Mouse (Mus musculus) midbrain, postnatal 0 days (tissue): ENCODE data around the gene Inpp4b. TPM values are rescaled to one million over a fixed set of nuclear protein-coding genes. Genes with fewer than 3 reads are reported as not detected.
"Not testable (repeated sequence)": the region's sequence is repeated elsewhere in the genome, so short reads cannot be mapped to it uniquely, and the experiment has no call there.

ENCODE experiments used
- ATAC-seq: fragments of 200-750 bp; cut with Nextera tagmentation; 2 replicates; pipeline ENCODE4 v1.8.0; 2017; ENCODE audit warnings: moderate number of reproducible peaks, mild to moderate bottlenecking, moderate TSS enrichment, moderate library complexity; ENCODE audit not compliant: low FRiP score
- DNase-seq: peaks from one replicate; pipeline ENCODE4 v3.0.0-alpha.2; 2015; ENCODE audit warnings: low spot score
- H3K27ac ChIP-seq: fragments of 300-500 bp; sonication (generic); 2 replicates; pipeline ENCODE4 v1.5.1; 2014; ENCODE audit warnings: low read depth, mild to moderate bottlenecking, low read length, mixed read lengths
- H3K27me3 ChIP-seq: fragments of 300-500 bp; sonication (generic); 2 replicates; pipeline ENCODE4 v1.6.1; 2014; ENCODE audit warnings: low read length, control low read depth, mixed read lengths; ENCODE audit not compliant: insufficient read depth
- H3K36me3 ChIP-seq: fragments of 300-500 bp; sonication (generic); 2 replicates; pipeline ENCODE4 v1.6.1; 2014; ENCODE audit warnings: low read length, control low read depth, mixed read lengths; ENCODE audit not compliant: insufficient read depth
- H3K4me1 ChIP-seq: fragments of 300-500 bp; sonication (generic); 2 replicates; pipeline ENCODE4 v1.6.1; 2014; ENCODE audit warnings: mild to moderate bottlenecking, control low read depth, antibody characterized with exemption, low read length, mixed read lengths; ENCODE audit not compliant: insufficient read depth
- H3K4me2 ChIP-seq: fragments of 300-500 bp; sonication (generic); 2 replicates; pipeline ENCODE4 v1.6.1; 2014; ENCODE audit warnings: low read depth, mild to moderate bottlenecking, low read length, mixed read lengths; ENCODE audit not compliant: poor library complexity, severe bottlenecking
- H3K4me3 ChIP-seq: fragments of 300-500 bp; sonication (generic); 2 replicates; pipeline ENCODE4 v1.5.1; 2014; ENCODE audit warnings: low read depth, mild to moderate bottlenecking, low read length, moderate library complexity
- H3K9ac ChIP-seq: fragments of 300-500 bp; sonication (generic); replicated peaks from 2 replicates; pipeline ENCODE4 v1.6.1; 2014; ENCODE audit warnings: mild to moderate bottlenecking, low read length, moderate library complexity, mixed read lengths; ENCODE audit not compliant: poor library complexity, severe bottlenecking
- H3K9me3 ChIP-seq: fragments of 300-500 bp; sonication (generic); 2 replicates; pipeline ENCODE4 v1.6.1; 2016; ENCODE audit warnings: low read length, control low read depth
- CTCF ChIP-seq: IDR thresholded peaks from 2 replicates; pipeline ENCODE4 v1.5.1; 2016; ENCODE audit warnings: antibody characterized with exemption, mild to moderate bottlenecking
- WGBS: fragments of 180-500 bp; shearing (Covaris S2); extraction: QIAGEN DNeasy Blood & Tissue Kit; methylation state at CpG from one replicate; pipeline ENCODE4 v1.1.7; 2014; 5-methylcytosine and 5-hydroxymethylcytosine counted together
- polyA plus RNA-seq: library from polyadenylated mRNA; unstranded; fragments of >200 nt; fragmentation: Nextera tagmentation; extraction: Ambion mirVana; gene quantifications from 2 replicates; pipeline ENCODE4 v1.2.1, GENCODE M21; 2015
- total RNA-seq: library from RNA; depleted of rRNA; stranded (reverse); fragments of >200 nt; gene quantifications from 2 replicates; pipeline ENCODE4 v1.2.3, GENCODE M21; 2014

Gene Inpp4b
- total and polyA plus RNA-seq, 2 experiments from 2014 or later = 11.2 to 14.6 TPM

DNA sequence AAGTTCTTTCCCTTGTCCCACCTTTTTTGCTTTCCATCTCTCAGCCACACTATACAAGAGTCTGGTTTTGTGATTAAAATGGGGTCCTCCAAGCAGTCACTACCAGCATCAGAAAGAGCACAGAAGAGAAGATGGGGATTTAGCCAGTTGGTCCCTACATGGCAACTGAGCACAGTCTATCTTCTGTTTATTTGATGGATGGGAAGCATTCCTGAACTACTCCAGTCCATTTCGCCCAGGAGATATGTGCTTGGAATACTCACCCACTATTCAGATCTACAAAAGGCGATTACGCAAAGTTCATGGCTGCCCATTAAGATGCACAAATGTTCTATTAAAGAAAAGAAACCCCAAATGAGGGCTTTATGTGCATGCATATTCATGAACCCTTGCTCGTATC is 661.8 kb downstream of the Inpp4b start:
- peak; percentile 38; the same call in 1 of the 2 replicates for ATAC-seq

GRCm38 (mm10) chr8:82005466-82005865 is 663.1 kb downstream of the Inpp4b start:
- DNase-seq = peak; percentile 12
- Histone ChIP-seq H3K27me3 (no peaks in the 10 kb centered on the region), H3K27ac (no peak overlapping the region), H3K9me3 (no peaks in the 10 kb centered on the region), H3K4me1 (no peaks in the 10 kb centered on the region), H3K4me3 (no peak overlapping the region), H3K9ac (no peak overlapping the region), H3K4me2 (no peak overlapping the region), H3K36me3 (no peaks in the 10 kb centered on the region)
- WGBS = 72% methylated on average over 2 of the region's 2 CpGs
- no peak for TF ChIP-seq CTCF
- no peak for ATAC-seq

More for the DNA sequence above, 661.8 kb downstream of the Inpp4b start:
- WGBS = 74% methylated on average over 4 of the region's 4 CpGs
- DNase-seq = peak; percentile 47
- no peak overlapping the region for H3K9ac ChIP-seq
- no peaks in the 10 kb centered on the region for H3K9me3 ChIP-seq
- no peak for TF ChIP-seq CTCF
- no peaks in the 10 kb centered on the region for H3K4me1 ChIP-seq
- no peaks in the 10 kb centered on the region for H3K36me3 ChIP-seq
- H3K4me2 ChIP-seq = no peak overlapping the region
- H3K4me3 ChIP-seq = no peak overlapping the region
- H3K27ac ChIP-seq = no peak overlapping the region
- no peaks in the 10 kb centered on the region for H3K27me3 ChIP-seq

- no peak for TF ChIP-seq CTCF
- ATAC-seq (no peak), DNase-seq (no peak)
- 73% methylated on average over 5 of the region's 5 CpGs for WGBS
- Histone ChIP-seq H3K27me3 (no peaks in the 10 kb centered on the region), H3K36me3 (no peaks in the 10 kb centered on the region), H3K9ac (no peak overlapping the region), H3K9me3 (no peaks in the 10 kb centered on the region), H3K27ac (no peak overlapping the region), H3K4me3 (no peak overlapping the region), H3K4me1 (no peaks in the 10 kb centered on the region), H3K4me2 (no peak overlapping the region)
Measured at GRCm38 (mm10) chr8:82017792-82018191, 675.4 kb downstream of the Inpp4b start.

- peak; percentile 80 for DNase-seq
- no peaks in the 10 kb centered on the region for H3K36me3 ChIP-seq
- peak; percentile 56; the same call in 1 of the 2 replicates for ATAC-seq
- H3K9me3 ChIP-seq = no peaks in the 10 kb centered on the region
- no peak overlapping the region for H3K27ac ChIP-seq
- 54% methylated on average over 3 of the region's 3 CpGs for WGBS
- no peak overlapping the region for H3K4me3 ChIP-seq
- H3K27me3 ChIP-seq = no peaks in the 10 kb centered on the region
- no peak overlapping the region for H3K9ac ChIP-seq
- H3K4me2 ChIP-seq = no peak overlapping the region
- no peaks in the 10 kb centered on the region for H3K4me1 ChIP-seq
- TF ChIP-seq CTCF = no peak
Measured at GRCm38 (mm10) chr8:82027401-82027800, 685.0 kb downstream of the Inpp4b start.

GRCm38 (mm10) chr8:82028896-82029295 is 686.5 kb downstream of the Inpp4b start:
- peak; percentile 89 for TF ChIP-seq CTCF
- Histone ChIP-seq H3K27me3 (no peaks in the 10 kb centered on the region), H3K9ac (no peak overlapping the region), H3K36me3 (no peaks in the 10 kb centered on the region), H3K4me3 (no peak overlapping the region), H3K9me3 (no peaks in the 10 kb centered on the region), H3K4me1 (no peaks in the 10 kb centered on the region), H3K27ac (no peak overlapping the region), H3K4me2 (no peak overlapping the region)
- peak; percentile 67 for DNase-seq
- WGBS = 3% methylated on average over 1 of the region's 1 CpGs
- ATAC-seq = 0 out of 2 replicates have a peak, but pooled peaks have one; percentile 47

DNA sequence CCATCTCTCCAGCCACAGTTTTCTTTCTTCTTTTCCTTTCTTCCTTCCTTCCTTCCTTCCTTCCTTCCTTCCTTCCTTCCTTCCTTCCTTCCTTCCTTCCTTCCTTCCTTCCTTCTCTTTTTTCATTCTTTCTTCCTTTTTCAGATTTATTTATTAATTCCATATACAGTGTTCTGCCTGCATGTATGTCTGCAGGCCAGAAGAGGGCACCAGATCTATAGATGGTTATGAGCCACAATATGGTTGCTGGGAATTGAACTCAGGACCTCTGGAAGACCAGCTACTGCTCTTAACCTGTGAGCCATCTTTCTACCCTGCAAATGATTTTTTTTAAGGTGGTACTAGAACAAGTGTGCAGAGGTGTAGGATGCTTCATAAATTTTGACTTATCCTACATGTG is 689.7 kb downstream of the Inpp4b start:
- H3K9ac ChIP-seq, H3K36me3 ChIP-seq, H3K4me3 ChIP-seq, H3K9me3 ChIP-seq, H3K4me2 ChIP-seq, H3K27me3 ChIP-seq, DNase-seq, H3K4me1 ChIP-seq, ATAC-seq, H3K27ac ChIP-seq: not testable (repeated sequence)
- peak; percentile 49 for TF ChIP-seq CTCF
